Comparison of ENCODE assay signal across 21 mouse cellular contexts in the genomic region with DNA sequence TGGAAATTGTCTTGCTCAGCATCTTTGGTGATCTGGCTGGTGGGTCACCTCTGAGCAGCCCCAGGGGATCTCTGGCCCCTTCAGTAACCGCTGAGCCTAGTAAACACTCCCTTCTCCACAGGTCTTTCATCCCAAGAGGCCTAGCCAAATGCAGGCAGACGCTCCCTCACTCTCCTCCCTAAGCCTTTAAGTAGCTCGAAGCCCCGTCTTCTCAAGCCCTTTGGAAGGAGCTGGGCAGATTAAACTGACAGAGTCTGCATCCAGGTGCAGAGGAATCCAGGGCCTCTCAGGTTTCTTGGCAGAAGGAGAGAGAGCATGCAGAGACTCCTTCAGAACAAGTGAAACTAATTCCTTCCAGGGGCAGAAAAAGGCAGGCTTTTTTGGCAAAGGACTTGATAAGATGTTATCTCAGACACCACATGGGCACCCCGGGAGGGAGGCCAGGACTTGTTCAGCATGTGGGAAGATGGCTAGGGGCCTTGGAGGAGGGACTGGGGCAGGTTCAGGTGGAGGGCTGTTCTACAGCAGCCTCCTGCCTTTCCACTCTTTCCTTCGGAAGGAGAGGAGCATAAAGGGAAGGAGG. TPM values are rescaled to one million over a fixed set of nuclear protein-coding genes. Genes with fewer than 3 reads are reported as not detected.
A peak's percentile ranks its signal among the peaks of the same experiment; 100 is the strongest.
DNase-seq lines count a peak whose midpoint lies in the region; ATAC-seq and TF ChIP-seq lines count a peak whose summit lies in the region.
"Had no signal": no experiment of that assay in that cellular context is flagged by ENCODE, and none has a peak within 500 bp of the region (broad histone marks: within the 10 kb centered on the region; RNA-seq: fewer than 3 reads in every experiment).

No protein-coding gene starts in this region.

- peaks cover 6% of the 10 kb centered on the region; the same call in 1 of the 2 replicates for H3K27me3 ChIP-seq in forebrain, embryonic 10.5 days (ENCODE audit: poor library complexity, severe bottlenecking)
- no peaks in the 10 kb centered on the region for H3K27me3 ChIP-seq in forebrain, embryonic 14.5 days (replicated peaks; ENCODE audit: control insufficient read depth, insufficient read depth, low read length)
- no peaks in the 10 kb centered on the region for H3K27me3 ChIP-seq in neural tube, embryonic 13.5 days
- H3K27me3 ChIP-seq in neural tube, embryonic 15.5 days (replicated peaks) = 0 out of 2 replicates have a peak, but pooled peaks cover 4% of the 10 kb centered on the region
- H3K27me3 ChIP-seq in embryonic facial prominence, embryonic 12.5 days = no peaks in the 10 kb centered on the region
- H3K27me3 ChIP-seq: neural tube, embryonic 12.5 days had no signal

- WGBS in forebrain, embryonic 10.5 days = 24% methylated on average over 6 of the region's 6 CpGs
- WGBS in forebrain, embryonic 14.5 days = 19% methylated on average over 6 of the region's 6 CpGs
- WGBS in neural tube, embryonic 13.5 days = 51% methylated on average over 6 of the region's 6 CpGs
- 52% methylated on average over 6 of the region's 6 CpGs for WGBS in neural tube, embryonic 15.5 days
- WGBS in embryonic facial prominence, embryonic 12.5 days = 20% methylated on average over 6 of the region's 6 CpGs

- no peak overlapping the region for H3K4me3 ChIP-seq in forebrain, embryonic 10.5 days
- no peak overlapping the region for H3K4me3 ChIP-seq in forebrain, embryonic 14.5 days (ENCODE audit: low read depth, low read length)
- H3K4me3 ChIP-seq in neural tube, embryonic 13.5 days = no peak overlapping the region
- no peak overlapping the region for H3K4me3 ChIP-seq in neural tube, embryonic 15.5 days (replicated peaks)
- no peak overlapping the region for H3K4me3 ChIP-seq in embryonic facial prominence, embryonic 12.5 days
- no peak overlapping the region for H3K4me3 ChIP-seq in gastrocnemius, adult 2 months
- H3K4me3 ChIP-seq: heart, embryonic 13.5 days; layer of hippocampus, adult 2 months; left cerebral cortex, adult 2 months; megakaryocyte, embryonic 14.5 days; neural tube, embryonic 12.5 days had no signal

- H3K36me3 ChIP-seq in forebrain, embryonic 10.5 days (replicated peaks) = no peaks in the 10 kb centered on the region
- no peaks in the 10 kb centered on the region for H3K36me3 ChIP-seq in forebrain, embryonic 14.5 days (ENCODE audit: control insufficient read depth, insufficient read depth, low read length)
- no peaks in the 10 kb centered on the region for H3K36me3 ChIP-seq in neural tube, embryonic 13.5 days
- no peaks in the 10 kb centered on the region for H3K36me3 ChIP-seq in neural tube, embryonic 15.5 days
- H3K36me3 ChIP-seq in embryonic facial prominence, embryonic 12.5 days = no peaks in the 10 kb centered on the region
- H3K36me3 ChIP-seq: heart, embryonic 13.5 days; neural tube, embryonic 12.5 days had no signal

- DNase-seq in forebrain, embryonic 10.5 days (ENCODE audit: extremely low spot score, low spot score) = no peak
- DNase-seq in forebrain, embryonic 14.5 days (ENCODE audit: low spot score) = no peak
- peak; percentile 53 for DNase-seq in retina, postnatal 7 days (ENCODE audit: low read depth, low spot score)
- DNase-seq in spleen, adult 12 weeks (ENCODE audit: low spot score) = no peak
- DNase-seq in gastrocnemius, adult 2 months = no peak
- DNase-seq: adrenal gland, postnatal 36 days; embryo, embryonic 11 days; gastrocnemius, postnatal 25 days; heart, postnatal 4 days; liver had no signal

- peaks cover 13% of the 10 kb centered on the region; the same call in 1 of the 2 replicates for H3K4me1 ChIP-seq in forebrain, embryonic 10.5 days
- 0 out of 2 replicates have a peak, but pooled peaks cover 1% of the 10 kb centered on the region for H3K4me1 ChIP-seq in forebrain, embryonic 14.5 days (ENCODE audit: control insufficient read depth, insufficient read depth, low read length)
- 0 out of 2 replicates have a peak, but pooled peaks cover 7% of the 10 kb centered on the region for H3K4me1 ChIP-seq in neural tube, embryonic 13.5 days (replicated peaks)
- H3K4me1 ChIP-seq in neural tube, embryonic 15.5 days = peaks cover 12% of the 10 kb centered on the region; the same call in 1 of the 2 replicates
- H3K4me1 ChIP-seq in embryonic facial prominence, embryonic 12.5 days = peaks cover 12% of the 10 kb centered on the region; the same call in 1 of the 2 replicates
- H3K4me1 ChIP-seq: neural tube, embryonic 12.5 days had no signal

- intact Hi-C loops in gastrocnemius, adult 2 months (cut with DNase I) = loop anchor here (2.0 kb wide), 1 partner anchor 123 kb away; no protein-coding TSS in a partner anchor

- H3K27ac ChIP-seq in forebrain, embryonic 10.5 days = 0 out of 2 replicates have a peak overlapping the region, but pooled peaks have one; percentile 3
- H3K27ac ChIP-seq in forebrain, embryonic 14.5 days (ENCODE audit: low read depth, low read length) = no peak overlapping the region
- H3K27ac ChIP-seq in neural tube, embryonic 13.5 days (replicated peaks) = no peak overlapping the region
- no peak overlapping the region for H3K27ac ChIP-seq in neural tube, embryonic 15.5 days (replicated peaks)
- peak overlapping the region; percentile 19; the same call in 1 of the 2 replicates for H3K27ac ChIP-seq in embryonic facial prominence, embryonic 12.5 days
- no peak overlapping the region for H3K27ac ChIP-seq in gastrocnemius, adult 2 months
- H3K27ac ChIP-seq: heart, embryonic 13.5 days; kidney, postnatal 0 days; layer of hippocampus, adult 2 months; left cerebral cortex, adult 2 months; neural tube, embryonic 12.5 days had no signal

- no peaks in the 10 kb centered on the region for H3K9me3 ChIP-seq in forebrain, embryonic 10.5 days
- no peaks in the 10 kb centered on the region for H3K9me3 ChIP-seq in forebrain, embryonic 14.5 days (replicated peaks; ENCODE audit: control insufficient read depth, low read length)
- H3K9me3 ChIP-seq in neural tube, embryonic 13.5 days = no peaks in the 10 kb centered on the region
- no peaks in the 10 kb centered on the region for H3K9me3 ChIP-seq in neural tube, embryonic 15.5 days (replicated peaks)
- H3K9me3 ChIP-seq in embryonic facial prominence, embryonic 12.5 days = no peaks in the 10 kb centered on the region
- H3K9me3 ChIP-seq: neural tube, embryonic 12.5 days had no signal

- TF ChIP-seq CTCF in gastrocnemius, adult 2 months (IDR thresholded peaks at IDR 0.05) = no peak

- H3K4me2 ChIP-seq in forebrain, embryonic 14.5 days (ENCODE audit: low read length) = no peak overlapping the region
- H3K4me2 ChIP-seq in neural tube, embryonic 13.5 days = no peak overlapping the region
- H3K4me2 ChIP-seq in neural tube, embryonic 15.5 days = no peak overlapping the region
- no peak overlapping the region for H3K4me2 ChIP-seq in embryonic facial prominence, embryonic 12.5 days (replicated peaks)
- H3K4me2 ChIP-seq: heart, embryonic 13.5 days; neural tube, embryonic 12.5 days had no signal

- H3K9ac ChIP-seq in forebrain, embryonic 14.5 days (ENCODE audit: low read length) = no peak overlapping the region
- H3K9ac ChIP-seq in neural tube, embryonic 13.5 days = 0 out of 2 replicates have a peak overlapping the region, but pooled peaks have one; percentile 17
- no peak overlapping the region for H3K9ac ChIP-seq in neural tube, embryonic 15.5 days (replicated peaks)
- no peak overlapping the region for H3K9ac ChIP-seq in embryonic facial prominence, embryonic 12.5 days
- H3K9ac ChIP-seq: heart, embryonic 13.5 days; neural tube, embryonic 12.5 days had no signal

- ATAC-seq in forebrain, embryonic 14.5 days = no peak
- ATAC-seq in neural tube, embryonic 13.5 days (ENCODE audit: low read depth) = no peak
- no peak for ATAC-seq in neural tube, embryonic 15.5 days (ENCODE audit: low FRiP score)
- ATAC-seq in embryonic facial prominence, embryonic 12.5 days (ENCODE audit: insufficient number of reproducible peaks, insufficient read depth, low FRiP score, low TSS enrichment) = no peak
- ATAC-seq: activated CD4-positive, CD25-positive, alpha-beta regulatory T cell, adult 4 months; lung, postnatal 0 days had no signal

RNA-seq across cellular contexts. Expression of gene Sparc, which starts 39.4 kb away (rescaled TPM):
- polyA plus RNA-seq in forebrain, embryonic 10.5 days (2016; fragmentation: Nextera tagmentation; extraction: Ambion mirVana) = 311 and 318 TPM in 2 replicates
- polyA plus RNA-seq in forebrain, embryonic 14.5 days (2014; fragmentation: Nextera tagmentation; extraction: Ambion mirVana) = 300 and 365 TPM in 2 replicates
- 730 and 747 TPM in 2 replicates for polyA plus RNA-seq in neural tube, embryonic 13.5 days (2015; fragmentation: Nextera tagmentation; extraction: Ambion mirVana)
- 747 and 833 TPM in 2 replicates for polyA plus RNA-seq in neural tube, embryonic 15.5 days (2015; fragmentation: Nextera tagmentation; extraction: Ambion mirVana)
- polyA plus RNA-seq in embryonic facial prominence, embryonic 12.5 days (2016; fragmentation: Nextera tagmentation; extraction: Ambion mirVana) = 772 and 814 TPM in 2 replicates
- 100 to 1,000 TPM; 276 to 473 TPM for total RNA-seq in gastrocnemius, adult 2 months (2021)
- polyA plus RNA-seq: activated CD4-positive, CD25-positive, alpha-beta regulatory T cell, adult 4 months had no signal

RNA-seq across cellular contexts. Expression of gene Fat2, which starts 47.2 kb away (rescaled TPM):
- polyA plus RNA-seq in forebrain, embryonic 10.5 days (2016; fragmentation: Nextera tagmentation; extraction: Ambion mirVana) = 0.02 and 0.05 TPM in 2 replicates
- polyA plus RNA-seq in forebrain, embryonic 14.5 days (2014; fragmentation: Nextera tagmentation; extraction: Ambion mirVana) = 0.03 and 0.05 TPM in 2 replicates
- 0.10 TPM in 1 of 2 replicates, not detected in the other for polyA plus RNA-seq in neural tube, embryonic 13.5 days (2015; fragmentation: Nextera tagmentation; extraction: Ambion mirVana)
- 0.04 and 0.14 TPM in 2 replicates for polyA plus RNA-seq in neural tube, embryonic 15.5 days (2015; fragmentation: Nextera tagmentation; extraction: Ambion mirVana)
- polyA plus RNA-seq in embryonic facial prominence, embryonic 12.5 days (2016; fragmentation: Nextera tagmentation; extraction: Ambion mirVana) = 0.14 and 0.22 TPM in 2 replicates
- under 1 TPM; 0.03 TPM for total RNA-seq in gastrocnemius, adult 2 months (2021)
- polyA plus RNA-seq: activated CD4-positive, CD25-positive, alpha-beta regulatory T cell, adult 4 months had no signal

Comparison
In these comparisons a context has a peak if more than half of its experiments do, and no peak if none do; other contexts are left out.
1. H3K27ac ChIP-seq: peak in forebrain, embryonic 10.5 days (single experiment) and embryonic facial prominence, embryonic 12.5 days (single experiment); none in forebrain, embryonic 14.5 days (single experiment), neural tube, embryonic 13.5 days (single experiment), neural tube, embryonic 15.5 days (single experiment) and gastrocnemius, adult 2 months (single experiment).